Mouse (Mus musculus): ENCODE results near the gene Map4k5.

GRCm38 (mm10) chr12:69888345-69888744, 4.7 kb downstream of the Map4k5 start:
- no peak for TF ChIP-seq CTCF (IDR thresholded peaks at IDR 0.05; ENCODE audit: borderline replicate concordance, extremely low read depth, insufficient read depth, insufficient read length)
- no peak for TF ChIP-seq POLR2A (IDR thresholded peaks at IDR 0.05; ENCODE audit: borderline replicate concordance, extremely low read depth, insufficient read depth, insufficient read length, poor library complexity, severe bottlenecking)

All from brain, embryonic 14.5 days (tissue).